Mouse (Mus musculus): ENCODE results near the gene Sult1a1.

GRCm38 (mm10) chr7:126642545-126643243 is 33.5 kb downstream of the Sult1a1 start:
- TF ChIP-seq CTCF (IDR thresholded peaks at IDR 0.05; ENCODE audit: borderline replicate concordance, insufficient read depth, low read length) (no peak), POLR2A (IDR thresholded peaks at IDR 0.05; ENCODE audit: low read depth, low read length) (no peak)
